Mouse (Mus musculus) MEL (cell line): Measurements from ENCODE around the gene Dohh. TPM values are rescaled to one million over a fixed set of nuclear protein-coding genes. Genes with fewer than 3 reads are reported as not detected.

ENCODE experiments used
- DNase-seq: peaks from one replicate; pipeline ENCODE4 v3.0.0; 2011; ENCODE audit warnings: low read depth, low spot score
- H3K27ac ChIP-seq: 2 replicates; pipeline ENCODE4 v1.5.1; 2012; ENCODE audit warnings: low read depth, mild to moderate bottlenecking, control low read depth, low read length, moderate library complexity; ENCODE audit not compliant: control insufficient read depth
- H3K27me3 ChIP-seq, 2 experiments: fragments of 150-350 bp in 1 of 2; sonication (generic) in 1 of 2; 2 replicates each; pipeline ENCODE4 v1.6.1; 2012; ENCODE audit warnings: low read length in 2 of 2, mild to moderate bottlenecking in 2 of 2, improper control_type of control experiment in 1 of 2, moderate library complexity in 1 of 2; ENCODE audit not compliant: insufficient read depth in 2 of 2, control insufficient read depth in 1 of 2
- H3K36me3 ChIP-seq, 2 experiments: 2 replicates each; pipeline ENCODE4 v1.6.1; 2012 to 2014; ENCODE audit warnings: low read length in 2 of 2, improper control_type of control experiment in 1 of 2, inconsistent platforms in 1 of 2, mild to moderate bottlenecking in 1 of 2; ENCODE audit not compliant: insufficient read depth in 2 of 2, control insufficient read depth in 1 of 2
- H3K4me1 ChIP-seq, 2 experiments: fragments of 150-350 bp in 1 of 2; sonication (generic) in 1 of 2; 2 replicates each; pipeline ENCODE4 v1.6.1; 2012; ENCODE audit warnings: low read length in 2 of 2, improper control_type of control experiment in 1 of 2, mild to moderate bottlenecking in 1 of 2; ENCODE audit not compliant: insufficient read depth in 2 of 2, control insufficient read depth in 1 of 2
- H3K4me3 ChIP-seq, 2 experiments: fragments of 150-350 bp in 1 of 2; sonication (generic) in 1 of 2; 2 replicates each; pipeline ENCODE4 v1.5.1; 2012; ENCODE audit warnings: low read depth in 2 of 2, low read length in 2 of 2, mild to moderate bottlenecking in 2 of 2, moderate library complexity in 2 of 2, control low read depth in 1 of 2, improper control_type of control experiment in 1 of 2; ENCODE audit not compliant: control insufficient read depth in 1 of 2, insufficient read depth in 1 of 2
- H3K79me2 ChIP-seq: 2 replicates; pipeline ENCODE4 v1.6.1; 2012; ENCODE audit warnings: mild to moderate bottlenecking, low read length, moderate library complexity; ENCODE audit not compliant: control insufficient read depth, poor library complexity, insufficient read depth
- H3K9ac ChIP-seq: 2 replicates; pipeline ENCODE4 v1.6.1; 2012; ENCODE audit warnings: low read depth, mild to moderate bottlenecking, control low read depth, low read length, moderate library complexity; ENCODE audit not compliant: control insufficient read depth, poor library complexity, severe bottlenecking
- H3K9me3 ChIP-seq: fragments of 150-350 bp; sonication (generic); replicated peaks from 2 replicates; pipeline ENCODE4 v1.6.1; 2012; ENCODE audit warnings: mild to moderate bottlenecking, low read length, improper control_type of control experiment, moderate library complexity; ENCODE audit not compliant: insufficient read depth
- BHLHE40 ChIP-seq: IDR thresholded peaks from 2 replicates; pipeline ENCODE4 v1.6.1; 2012; ENCODE audit warnings: low read depth, mild to moderate bottlenecking, inconsistent platforms, low read length, improper control_type of control experiment, borderline replicate concordance
- CHD2 ChIP-seq: IDR thresholded peaks from 2 replicates; pipeline ENCODE4 v1.6.1; 2011; ENCODE audit warnings: low read length, improper control_type of control experiment
- CTCF ChIP-seq, 3 experiments: IDR thresholded peaks in 2 of 3; conservative IDR thresholded peaks in 1 of 3; 2 replicates each; pipeline ENCODE4 v1.5.1; 2011 to 2012; ENCODE audit warnings: low read length in 3 of 3, low read depth in 2 of 3, mild to moderate bottlenecking in 2 of 3, improper control_type of control experiment in 1 of 3, inconsistent platforms in 1 of 3, mixed read lengths in 1 of 3, moderate library complexity in 1 of 3; ENCODE audit not compliant: control insufficient read depth in 1 of 3, insufficient read depth in 1 of 3, poor library complexity in 1 of 3, severe bottlenecking in 1 of 3
- E2F4 ChIP-seq: IDR thresholded peaks from 2 replicates; pipeline ENCODE4 v1.6.1; 2011; ENCODE audit warnings: low read depth, low read length, improper control_type of control experiment, borderline replicate concordance
- EP300 ChIP-seq, 2 experiments: IDR thresholded peaks; 2 replicates each; pipeline ENCODE4 v1.6.1; 2011; ENCODE audit warnings: improper control_type of control experiment in 2 of 2, low read length in 2 of 2, low read depth in 1 of 2, mild to moderate bottlenecking in 1 of 2
- GABPA ChIP-seq: IDR thresholded peaks from 2 replicates; pipeline ENCODE4 v1.6.1; 2012; ENCODE audit warnings: low read depth, mild to moderate bottlenecking, inconsistent platforms, low read length, improper control_type of control experiment, moderate library complexity
- HCFC1 ChIP-seq: IDR thresholded peaks from 2 replicates; pipeline ENCODE4 v1.6.1; 2012; ENCODE audit warnings: low read depth, mild to moderate bottlenecking, inconsistent platforms, low read length, improper control_type of control experiment, moderate library complexity
- JUND ChIP-seq: IDR thresholded peaks from 2 replicates; pipeline ENCODE4 v1.6.1; 2011; ENCODE audit warnings: low read depth, mild to moderate bottlenecking, improper control_type of control experiment, low read length
- KAT2A ChIP-seq: conservative IDR thresholded peaks from 2 replicates; pipeline ENCODE4 v1.6.1; 2012; ENCODE audit warnings: low read depth, low read length, improper control_type of control experiment, inconsistent platforms
- MAFK ChIP-seq: IDR thresholded peaks from 2 replicates; pipeline ENCODE4 v1.6.1; 2011; ENCODE audit warnings: low read depth, mild to moderate bottlenecking, low read length, improper control_type of control experiment, borderline replicate concordance
- MAX ChIP-seq: IDR thresholded peaks from 2 replicates; pipeline ENCODE4 v1.6.1; 2011; ENCODE audit warnings: low read length, improper control_type of control experiment
- MEF2A ChIP-seq: IDR thresholded peaks from 2 replicates; pipeline ENCODE4 v1.6.1; 2014; ENCODE audit warnings: low read depth, mild to moderate bottlenecking, inconsistent platforms, low read length, improper control_type of control experiment; ENCODE audit not compliant: poor library complexity, insufficient replicate concordance, severe bottlenecking; ENCODE audit errors: extremely low read depth
- MYB ChIP-seq: IDR thresholded peaks from 2 replicates; pipeline ENCODE4 v1.6.1; 2011; ENCODE audit warnings: mild to moderate bottlenecking, low read depth, low read length, improper control_type of control experiment
- MYC ChIP-seq: IDR thresholded peaks from 2 replicates; pipeline ENCODE4 v1.6.1; 2011; ENCODE audit warnings: low read depth, mild to moderate bottlenecking, low read length, improper control_type of control experiment, moderate library complexity
- NRF1 ChIP-seq: IDR thresholded peaks from 2 replicates; pipeline ENCODE4 v1.6.1; 2014; ENCODE audit warnings: low read depth, mild to moderate bottlenecking, inconsistent platforms, low read length, improper control_type of control experiment, moderate library complexity; ENCODE audit not compliant: poor library complexity, insufficient read depth, severe bottlenecking
- POLR2AphosphoS5 ChIP-seq: IDR thresholded peaks from 2 replicates; pipeline ENCODE4 v1.6.1; 2012; ENCODE audit warnings: low read depth, borderline replicate concordance, mild to moderate bottlenecking, inconsistent platforms, low read length, moderate library complexity, mixed read lengths
- RAD21 ChIP-seq: IDR thresholded peaks from 2 replicates; pipeline ENCODE4 v1.6.1; 2011; ENCODE audit warnings: mild to moderate bottlenecking, low read depth, low read length, improper control_type of control experiment
- RCOR1 ChIP-seq: IDR thresholded peaks from 2 replicates; pipeline ENCODE4 v1.6.1; 2012; ENCODE audit warnings: low read depth, mild to moderate bottlenecking, inconsistent platforms, low read length, improper control_type of control experiment
- SIN3A ChIP-seq: IDR thresholded peaks from 2 replicates; pipeline ENCODE4 v1.6.1; 2012; ENCODE audit warnings: low read length, improper control_type of control experiment, inconsistent platforms
- TAL1 ChIP-seq: IDR thresholded peaks from 2 replicates; pipeline ENCODE4 v1.6.1; 2012; ENCODE audit warnings: mild to moderate bottlenecking, inconsistent platforms, low read length, moderate library complexity, mixed read lengths
- TBP ChIP-seq: IDR thresholded peaks from 2 replicates; pipeline ENCODE4 v1.8.0; 2011; ENCODE audit warnings: low read depth, low read length, improper control_type of control experiment
- TCF12 ChIP-seq: IDR thresholded peaks from 2 replicates; pipeline ENCODE4 v1.6.1; 2014; ENCODE audit warnings: low read depth, mild to moderate bottlenecking, inconsistent platforms, low read length, improper control_type of control experiment, moderate library complexity
- UBTF ChIP-seq: IDR thresholded peaks from 2 replicates; pipeline ENCODE4 v1.6.1; 2012; ENCODE audit warnings: low read depth, mild to moderate bottlenecking, inconsistent platforms, low read length, improper control_type of control experiment, moderate library complexity, borderline replicate concordance; ENCODE audit not compliant: insufficient read depth
- USF1 ChIP-seq: IDR thresholded peaks from 2 replicates; pipeline ENCODE4 v1.6.1; 2014; ENCODE audit warnings: low read depth, mild to moderate bottlenecking, inconsistent platforms, low read length, improper control_type of control experiment, moderate library complexity
- ZKSCAN1 ChIP-seq: IDR thresholded peaks from 2 replicates; pipeline ENCODE4 v1.6.1; 2012; ENCODE audit warnings: low read depth, mild to moderate bottlenecking, inconsistent platforms, low read length, improper control_type of control experiment, moderate library complexity
- ZMIZ1 ChIP-seq: IDR thresholded peaks from 2 replicates; pipeline ENCODE4 v1.6.1; 2012; ENCODE audit warnings: low read depth, mild to moderate bottlenecking, inconsistent platforms, low read length, improper control_type of control experiment, moderate library complexity
- ZNF384 ChIP-seq: IDR thresholded peaks from 2 replicates; pipeline ENCODE4 v1.6.1; 2012; ENCODE audit warnings: low read depth, mild to moderate bottlenecking, inconsistent platforms, low read length, improper control_type of control experiment
- polyA plus RNA-seq, 2 experiments: library from polyadenylated mRNA; stranded (reverse) in 1 of 2; unstranded in 1 of 2; fragments of >175 nt in 1 of 2; fragments of >200 nt in 1 of 2; gene quantifications; 2 replicates each; pipeline versions ENCODE4 v1.2.1 to v1.2.4; 2012; ENCODE audit warnings: low replicate concordance in 2 of 2, low read depth in 1 of 2; ENCODE audit not compliant: insufficient read length in 2 of 2, insufficient read depth in 1 of 2, missing spikeins in 1 of 2
- total RNA-seq: library from RNA; depleted of rRNA; stranded (reverse); fragments of 300-350 nt; gene quantifications from 2 replicates; pipeline ENCODE4 v1.2.3, GENCODE M21; 2012

Gene Dohh
- total and polyA plus RNA-seq, 3 experiments, result 145 to 153 TPM; not detected in 1

DNA sequence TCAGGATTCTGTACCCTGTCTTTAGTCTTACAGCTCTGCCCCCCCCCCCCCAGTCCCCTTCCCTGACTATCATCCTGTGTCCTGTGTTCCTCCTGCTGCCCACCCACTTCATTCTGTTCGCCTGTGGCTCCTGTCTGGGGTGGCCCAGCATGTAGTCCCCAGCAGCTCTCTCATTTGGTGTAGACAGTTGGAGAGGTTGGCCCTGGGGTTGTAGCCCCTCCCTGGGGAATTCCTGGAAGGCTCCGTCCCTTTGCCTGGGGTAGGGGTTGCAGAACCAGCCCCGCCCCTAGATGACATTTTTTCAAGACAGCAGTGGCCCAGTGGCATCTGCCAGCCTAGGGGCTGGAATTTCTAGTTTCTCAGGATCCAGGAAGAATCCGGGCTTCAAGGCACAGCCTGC is 26.0 kb upstream of the Dohh start:
- H3K9me3 ChIP-seq, result no peaks in the 10 kb centered on the region
- peak overlapping the region; percentile 71 for H3K9ac ChIP-seq
- H3K27me3 ChIP-seq, result no peaks in the 10 kb centered on the region
- TF ChIP-seq HCFC1 (no peak), SIN3A (no peak), MEF2A (no peak), TAL1 (no peak), CTCF (IDR thresholded peaks at IDR 0.05 in 2 of 3, conservative IDR thresholded peaks at IDR 0.05 in 1 of 3; ENCODE audit: control insufficient read depth in 1 of 3, insufficient read depth in 1 of 3, low read depth in 2 of 3, low read length in 3 of 3, poor library complexity in 1 of 3, severe bottlenecking in 1 of 3) (no peak), ZNF384 (no peak), NRF1 (no peak), EP300 (IDR thresholded peaks at IDR 0.05; ENCODE audit: low read depth in 1 of 2, low read length in 2 of 2) (no peak), JUND (no peak), MYB (no peak), RAD21 (no peak), CHD2 (no peak), TCF12 (no peak), GABPA (no peak), RCOR1 (no peak), USF1 (no peak), POLR2AphosphoS5 (no peak), E2F4 (no peak)
- H3K4me1 ChIP-seq, result peaks cover 0 to 27% of the 10 kb centered on the region in 2 experiments; a peak in 3 of 4 replicates
- H3K27ac ChIP-seq, result no peak overlapping the region
- H3K36me3 ChIP-seq, result peaks cover 0 to 17% of the 10 kb centered on the region in 2 experiments; a peak in 3 of 4 replicates
- peaks cover 27% of the 10 kb centered on the region for H3K79me2 ChIP-seq
- DNase-seq, result no peak
- H3K4me3 ChIP-seq, result peak overlapping the region; percentile 49 to 57

DNA sequence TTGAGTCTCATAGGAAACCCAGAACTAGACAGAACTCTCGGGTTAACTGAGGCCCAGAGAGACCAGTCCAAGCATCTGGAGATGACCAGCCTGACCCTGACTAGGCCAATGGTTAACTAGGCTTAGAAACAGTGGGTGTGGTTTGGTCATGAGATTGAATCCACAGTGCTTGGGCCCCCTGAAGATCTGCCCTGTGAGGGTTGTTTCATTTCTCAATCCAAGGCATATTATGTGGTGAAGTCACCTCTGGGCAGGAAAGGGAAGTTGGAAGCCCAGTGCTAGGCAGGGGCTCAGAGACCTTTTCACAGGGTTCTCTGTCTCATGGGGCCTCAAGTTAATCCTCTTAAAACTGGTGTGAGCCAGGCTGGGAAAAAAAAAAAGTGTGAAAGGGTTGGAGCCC is 25.4 kb upstream of the Dohh start:
- peak overlapping the region; percentile 71 for H3K9ac ChIP-seq
- peak; percentile 65 for DNase-seq

More for the DNA sequence above, 25.4 kb upstream of the Dohh start:
- Histone ChIP-seq H3K4me1 (peaks cover 0 to 27% of the 10 kb centered on the region in 2 experiments; a peak in 3 of 4 replicates), H3K27ac (peak overlapping the region; percentile 8), H3K9me3 (no peaks in the 10 kb centered on the region), H3K27me3 (no peaks in the 10 kb centered on the region), H3K4me3 (peak overlapping the region; percentile 49 to 57), H3K79me2 (peaks cover 27% of the 10 kb centered on the region), H3K36me3 (peaks cover 0 to 17% of the 10 kb centered on the region in 2 experiments; a peak in 3 of 4 replicates)
- TF ChIP-seq ZKSCAN1 (no peak), EP300 (IDR thresholded peaks at IDR 0.05; ENCODE audit: low read depth in 1 of 2, low read length in 2 of 2) (no peak), RAD21 (no peak), MYC (no peak), UBTF (no peak), MYB (no peak), ZMIZ1 (no peak), USF1 (no peak), E2F4 (no peak), TAL1 (no peak), BHLHE40 (no peak), TBP (peak; percentile 62; the same call in 1 of the 2 replicates), MAX (no peak), KAT2A (no peak), MAFK (no peak), TCF12 (no peak), SIN3A (peak; percentile 40; the same call in 1 of the 2 replicates)
